In the genomic region with DNA sequence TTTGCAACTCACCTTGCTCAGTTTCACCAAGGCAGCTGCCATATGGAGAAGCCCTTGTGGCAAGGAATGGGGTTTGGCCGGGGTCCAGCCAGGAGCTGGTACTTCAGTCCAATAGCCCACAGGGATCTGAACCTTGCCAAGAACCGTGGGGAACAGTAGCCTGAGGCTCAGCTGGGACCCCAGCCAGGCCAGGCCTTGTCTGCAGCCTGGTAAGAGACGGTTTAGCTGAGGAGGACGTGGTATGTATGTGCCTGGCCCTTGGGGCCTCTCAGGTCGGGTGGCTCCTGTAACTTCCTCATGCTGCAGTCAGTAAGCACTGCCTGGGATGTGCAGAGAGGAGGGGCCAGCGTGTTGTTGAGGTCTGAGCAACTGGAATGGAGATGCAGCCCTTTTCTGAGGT, we compare ENCODE assay signal across 8 mouse cellular contexts. TPM values are rescaled to one million over a fixed set of nuclear protein-coding genes. Genes with fewer than 3 reads are reported as not detected.
A peak's percentile ranks its signal among the peaks of the same experiment; 100 is the strongest.
DNase-seq lines count a peak whose midpoint lies in the region; ATAC-seq and TF ChIP-seq lines count a peak whose summit lies in the region.
"Had no signal": no experiment of that assay in that cellular context is flagged by ENCODE, and none has a peak within 500 bp of the region (broad histone marks: within the 10 kb centered on the region; RNA-seq: fewer than 3 reads in every experiment).

No protein-coding gene starts in this region.

- TF ChIP-seq CTCF in kidney, adult 2 months (conservative IDR thresholded peaks at IDR 0.05; ENCODE audit: insufficient read depth, insufficient read length, low read depth, low read length): no peak

- no peak overlapping the region for H3K4me3 ChIP-seq in limb, embryonic 14.5 days (replicated peaks; ENCODE audit: low read length)
- no peak overlapping the region for H3K4me3 ChIP-seq in kidney, adult 2 months (ENCODE audit: insufficient read depth, low read depth, low read length)
- H3K4me3 ChIP-seq: embryonic facial prominence, embryonic 12.5 days had no signal

- peaks cover 20% of the 10 kb centered on the region for H3K4me1 ChIP-seq in limb, embryonic 14.5 days (ENCODE audit: control insufficient read depth, insufficient read depth, low read length)
- H3K4me1 ChIP-seq in kidney, adult 2 months (ENCODE audit: control insufficient read depth, insufficient read depth, low read length): no peaks in the 10 kb centered on the region

- H3K36me3 ChIP-seq in limb, embryonic 14.5 days (ENCODE audit: control insufficient read depth, insufficient read depth, low read length): no peaks in the 10 kb centered on the region
- no peaks in the 10 kb centered on the region for H3K36me3 ChIP-seq in kidney, adult 2 months (ENCODE audit: control insufficient read depth, insufficient read depth, low read length)
- H3K36me3 ChIP-seq: embryonic facial prominence, embryonic 12.5 days had no signal

- no peak overlapping the region for H3K4me2 ChIP-seq in limb, embryonic 14.5 days (replicated peaks; ENCODE audit: low read depth, low read length, severe bottlenecking)
- H3K4me2 ChIP-seq: embryonic facial prominence, embryonic 12.5 days had no signal

- no peaks in the 10 kb centered on the region for H3K27me3 ChIP-seq in limb, embryonic 14.5 days (ENCODE audit: control insufficient read depth, insufficient read depth, low read length)
- H3K27me3 ChIP-seq in kidney, adult 2 months (replicated peaks; ENCODE audit: control insufficient read depth, insufficient read depth, low read length): no peaks in the 10 kb centered on the region
- H3K27me3 ChIP-seq: embryonic facial prominence, embryonic 12.5 days had no signal

- 37% methylated on average over 6 of the region's 6 CpGs for WGBS in limb, embryonic 14.5 days
- 64% methylated on average over 6 of the region's 6 CpGs for WGBS in kidney, adult 2 months

- TF ChIP-seq POLR2A in limb, embryonic 14.5 days (IDR thresholded peaks at IDR 0.05; ENCODE audit: borderline replicate concordance, extremely low read depth, insufficient read depth, insufficient read length): no peak
- TF ChIP-seq POLR2A in kidney, adult 2 months (IDR thresholded peaks at IDR 0.05; ENCODE audit: low read depth, low read length): no peak

- H3K27ac ChIP-seq in limb, embryonic 14.5 days (replicated peaks; ENCODE audit: low read depth, low read length): no peak overlapping the region
- no peak overlapping the region for H3K27ac ChIP-seq in kidney, adult 2 months (ENCODE audit: insufficient read depth, low read depth, low read length)
- H3K27ac ChIP-seq: embryonic facial prominence, embryonic 12.5 days had no signal

- ATAC-seq in limb, embryonic 14.5 days (ENCODE audit: low FRiP score, low read depth): no peak

- 0 out of 2 replicates have a peak overlapping the region, but pooled peaks have one; percentile 12 for H3K9ac ChIP-seq in limb, embryonic 14.5 days (ENCODE audit: low read depth, low read length, severe bottlenecking)
- H3K9ac ChIP-seq: embryonic facial prominence, embryonic 12.5 days had no signal

- H3K9me3 ChIP-seq in limb, embryonic 14.5 days (ENCODE audit: control insufficient read depth, low read length): no peaks in the 10 kb centered on the region
- H3K9me3 ChIP-seq: embryonic facial prominence, embryonic 12.5 days had no signal

- peak; percentile 26 for DNase-seq in layer of hippocampus, adult 9-11 months
- DNase-seq in layer of hippocampus, postnatal 25 days (ENCODE audit: extremely low spot score in 1 of 2, low spot score in 1 of 2): no peak
- peak; percentile 91 for DNase-seq in brain, adult 2 months (ENCODE audit: low read depth, low spot score)
- peak; percentile 94 to 96 for DNase-seq in cerebellum, postnatal 10 days
- peak; percentile 50 for DNase-seq in limb, embryonic 14.5 days (ENCODE audit: low spot score)
- DNase-seq in ovary, postnatal 14 days (ENCODE audit: low spot score): no peak
- no peak for DNase-seq in kidney, adult 2 months

RNA-seq across cellular contexts. Expression of gene Map10, which starts 27.8 kb away (rescaled TPM):
- 1 to 10 TPM; 5.2 to 6.5 TPM for total RNA-seq in layer of hippocampus, postnatal 25 days (2021)
- 3.4 and 3.6 TPM in 2 replicates for polyA plus RNA-seq in limb, embryonic 14.5 days (2012; rRNA removed)
- 6.0 and 8.6 TPM in 2 replicates for polyA plus RNA-seq in limb, embryonic 14.5 days (2014; fragmentation: Nextera tagmentation; extraction: Ambion mirVana)
- 1.8 and 2.7 TPM in 2 replicates for polyA plus RNA-seq in kidney, adult 2 months (2012; rRNA removed)

Comparison
In these comparisons a context has a peak if more than half of its experiments do, and no peak if none do; other contexts are left out.
1. DNase-seq: peak in layer of hippocampus, adult 9-11 months (single experiment), brain, adult 2 months (single experiment), cerebellum, postnatal 10 days (2 of 2) and limb, embryonic 14.5 days (single experiment); none in layer of hippocampus, postnatal 25 days (0 of 2), ovary, postnatal 14 days (single experiment) and kidney, adult 2 months (single experiment).